Mouse (Mus musculus): Measurements from ENCODE around the gene Rad23a. TPM values are rescaled to one million over a fixed set of nuclear protein-coding genes. Genes with fewer than 3 reads are reported as not detected.

Rad23a gene
- total and polyA plus RNA-seq, 2 experiments = 28.2 to 68.4 TPM

- H3K9ac ChIP-seq (ENCODE audit: low read depth, low read length) = no peak overlapping the region
- 88% methylated on average over 3 of the region's 3 CpGs for WGBS
These were observed 26.6 kb downstream of the Rad23a start for GRCm38 (mm10) chr8:84813830-84814229.

GRCm38 (mm10) chr8:84813059-84813458 is 27.4 kb downstream of the Rad23a start:
- H3K9ac ChIP-seq (ENCODE audit: low read depth, low read length) = no peak overlapping the region
- no peaks in the 10 kb centered on the region for H3K79me2 ChIP-seq (ENCODE audit: control insufficient read depth, insufficient read depth, low read length)
- H3K27me3 ChIP-seq (ENCODE audit: control insufficient read depth, insufficient read depth, low read length) = no peaks in the 10 kb centered on the region
- H3K36me3 ChIP-seq (ENCODE audit: control insufficient read depth, insufficient read depth, low read length) = no peaks in the 10 kb centered on the region
- peak; percentile 35 for DNase-seq (ENCODE audit: extremely low read depth, low read depth, low spot score)
- WGBS = 1% methylated on average over 5 of the region's 5 CpGs
- no peak for TF ChIP-seq POLR2A (IDR thresholded peaks at IDR 0.05; ENCODE audit: extremely low read depth, insufficient read depth, low read length)
- TF ChIP-seq CTCF (IDR thresholded peaks at IDR 0.05; ENCODE audit: low read depth, low read length) = peak; percentile 69
- H3K4me1 ChIP-seq (ENCODE audit: control insufficient read depth, insufficient read depth, low read length) = peaks cover 2% of the 10 kb centered on the region; the same call in 1 of the 2 replicates
- H3K27ac ChIP-seq (replicated peaks; ENCODE audit: insufficient read depth, low read depth, low read length) = no peak overlapping the region
- no peak overlapping the region for H3K4me3 ChIP-seq (ENCODE audit: insufficient read depth, low read depth, low read length)

More at GRCm38 (mm10) chr8:84813830-84814229, 26.6 kb downstream of the Rad23a start:
- Histone ChIP-seq H3K4me1 (ENCODE audit: control insufficient read depth, insufficient read depth, low read length) (peaks cover 2% of the 10 kb centered on the region; the same call in 1 of the 2 replicates), H3K27me3 (ENCODE audit: control insufficient read depth, insufficient read depth, low read length) (no peaks in the 10 kb centered on the region), H3K36me3 (ENCODE audit: control insufficient read depth, insufficient read depth, low read length) (no peaks in the 10 kb centered on the region), H3K4me3 (ENCODE audit: insufficient read depth, low read depth, low read length) (no peak overlapping the region), H3K79me2 (ENCODE audit: control insufficient read depth, insufficient read depth, low read length) (no peaks in the 10 kb centered on the region), H3K27ac (replicated peaks; ENCODE audit: insufficient read depth, low read depth, low read length) (no peak overlapping the region)
- TF ChIP-seq CTCF (IDR thresholded peaks at IDR 0.05; ENCODE audit: low read depth, low read length) = no peak
- DNase-seq (ENCODE audit: extremely low read depth, low read depth, low spot score) = no peak

GRCm38 (mm10) chr8:84811303-84811702 is 29.2 kb downstream of the Rad23a start:
- Histone ChIP-seq H3K4me3 (ENCODE audit: insufficient read depth, low read depth, low read length) (peak overlapping the region; percentile 31), H3K9ac (ENCODE audit: low read depth, low read length) (no peak overlapping the region)

GRCm38 (mm10) chr8:84810896-84811295 is 29.6 kb downstream of the Rad23a start:
- 1% methylated on average over 30 of the region's 32 CpGs for WGBS
- Histone ChIP-seq H3K4me1 (ENCODE audit: control insufficient read depth, insufficient read depth, low read length) (peaks cover 2% of the 10 kb centered on the region; the same call in 1 of the 2 replicates), H3K27me3 (ENCODE audit: control insufficient read depth, insufficient read depth, low read length) (no peaks in the 10 kb centered on the region), H3K4me3 (ENCODE audit: insufficient read depth, low read depth, low read length) (peak overlapping the region; percentile 31), H3K27ac (replicated peaks; ENCODE audit: insufficient read depth, low read depth, low read length) (no peak overlapping the region), H3K9ac (ENCODE audit: low read depth, low read length) (no peak overlapping the region), H3K36me3 (ENCODE audit: control insufficient read depth, insufficient read depth, low read length) (no peaks in the 10 kb centered on the region), H3K79me2 (ENCODE audit: control insufficient read depth, insufficient read depth, low read length) (no peaks in the 10 kb centered on the region)
- TF ChIP-seq POLR2A (IDR thresholded peaks at IDR 0.05; ENCODE audit: extremely low read depth, insufficient read depth, low read length) = no peak
- peak; percentile 77 for TF ChIP-seq CTCF (IDR thresholded peaks at IDR 0.05; ENCODE audit: low read depth, low read length)
- DNase-seq (ENCODE audit: extremely low read depth, low read depth, low spot score) = no peak

More at GRCm38 (mm10) chr8:84811303-84811702, 29.2 kb downstream of the Rad23a start:
- TF ChIP-seq CTCF (IDR thresholded peaks at IDR 0.05; ENCODE audit: low read depth, low read length) (no peak), POLR2A (IDR thresholded peaks at IDR 0.05; ENCODE audit: extremely low read depth, insufficient read depth, low read length) (no peak)
- 39% methylated on average over 10 of the region's 10 CpGs for WGBS
- DNase-seq (ENCODE audit: extremely low read depth, low read depth, low spot score) = no peak
- no peaks in the 10 kb centered on the region for H3K36me3 ChIP-seq (ENCODE audit: control insufficient read depth, insufficient read depth, low read length)
- H3K27ac ChIP-seq (replicated peaks; ENCODE audit: insufficient read depth, low read depth, low read length) = no peak overlapping the region
- H3K79me2 ChIP-seq (ENCODE audit: control insufficient read depth, insufficient read depth, low read length) = no peaks in the 10 kb centered on the region
- H3K4me1 ChIP-seq (ENCODE audit: control insufficient read depth, insufficient read depth, low read length) = peaks cover 2% of the 10 kb centered on the region; the same call in 1 of the 2 replicates
- H3K27me3 ChIP-seq (ENCODE audit: control insufficient read depth, insufficient read depth, low read length) = no peaks in the 10 kb centered on the region

- Histone ChIP-seq H3K4me3 (ENCODE audit: insufficient read depth, low read depth, low read length) (no peak overlapping the region), H3K79me2 (ENCODE audit: control insufficient read depth, insufficient read depth, low read length) (no peaks in the 10 kb centered on the region), H3K36me3 (ENCODE audit: control insufficient read depth, insufficient read depth, low read length) (no peaks in the 10 kb centered on the region), H3K9ac (ENCODE audit: low read depth, low read length) (no peak overlapping the region), H3K4me1 (ENCODE audit: control insufficient read depth, insufficient read depth, low read length) (peaks cover 2% of the 10 kb centered on the region; the same call in 1 of the 2 replicates), H3K27ac (replicated peaks; ENCODE audit: insufficient read depth, low read depth, low read length) (no peak overlapping the region), H3K27me3 (ENCODE audit: control insufficient read depth, insufficient read depth, low read length) (no peaks in the 10 kb centered on the region)
- 80% methylated on average over 5 of the region's 5 CpGs for WGBS
- DNase-seq (ENCODE audit: extremely low read depth, low read depth, low spot score) = no peak
- TF ChIP-seq POLR2A (IDR thresholded peaks at IDR 0.05; ENCODE audit: extremely low read depth, insufficient read depth, low read length) (no peak), CTCF (IDR thresholded peaks at IDR 0.05; ENCODE audit: low read depth, low read length) (no peak)
These were observed 30.6 kb downstream of the Rad23a start for GRCm38 (mm10) chr8:84809941-84810280.

GRCm38 (mm10) chr8:84809109-84809940 is 31.1 kb downstream of the Rad23a start:
- Histone ChIP-seq H3K36me3 (ENCODE audit: control insufficient read depth, insufficient read depth, low read length) (no peaks in the 10 kb centered on the region), H3K79me2 (ENCODE audit: control insufficient read depth, insufficient read depth, low read length) (no peaks in the 10 kb centered on the region), H3K27me3 (ENCODE audit: control insufficient read depth, insufficient read depth, low read length) (no peaks in the 10 kb centered on the region), H3K4me1 (ENCODE audit: control insufficient read depth, insufficient read depth, low read length) (peaks cover 2% of the 10 kb centered on the region; the same call in 1 of the 2 replicates), H3K4me3 (ENCODE audit: insufficient read depth, low read depth, low read length) (no peak overlapping the region), H3K27ac (replicated peaks; ENCODE audit: insufficient read depth, low read depth, low read length) (no peak overlapping the region), H3K9ac (ENCODE audit: low read depth, low read length) (no peak overlapping the region)
- 80% methylated on average over 12 of the region's 12 CpGs for WGBS
- no peak for DNase-seq (ENCODE audit: extremely low read depth, low read depth, low spot score)
- TF ChIP-seq CTCF (IDR thresholded peaks at IDR 0.05; ENCODE audit: low read depth, low read length) (no peak), POLR2A (IDR thresholded peaks at IDR 0.05; ENCODE audit: extremely low read depth, insufficient read depth, low read length) (no peak)
